Mouse (Mus musculus) small intestine, adult 2 months (tissue): ENCODE measurements around the gene Cdkl5.

Experiments used
- CTCF ChIP-seq: fragments of 200-500 bp; IDR thresholded peaks from 2 replicates; pipeline ENCODE4 v1.5.1; 2012; ENCODE audit warnings: low read depth, mild to moderate bottlenecking, control low read depth, inconsistent platforms, low read length, moderate library complexity, mixed read lengths; ENCODE audit not compliant: insufficient replicate concordance, insufficient read length; ENCODE audit errors: extremely low read depth
- POLR2A ChIP-seq: fragments of 200-500 bp; IDR thresholded peaks from 2 replicates; pipeline ENCODE4 v1.6.1; 2012; ENCODE audit warnings: low read depth, mild to moderate bottlenecking, control low read depth, inconsistent platforms, low read length, moderate library complexity

GRCm38 (mm10) chrX:160886301-160886700 lies 108.2 kb downstream of the Cdkl5 start:
- no peak for TF ChIP-seq POLR2A
- TF ChIP-seq CTCF: no peak
